Mouse (Mus musculus) lung, postnatal 0 days (tissue): Measurements from ENCODE around the gene Zfp292. TPM values are rescaled to one million over a fixed set of nuclear protein-coding genes. Genes with fewer than 3 reads are reported as not detected.
"Not testable (repeated sequence)": the region's sequence is repeated elsewhere in the genome, so short reads cannot be mapped to it uniquely, and the experiment has no call there.

ENCODE experiments used
- ATAC-seq: fragments of 200-750 bp; cut with Nextera tagmentation; 2 replicates; pipeline ENCODE4 v1.8.0; 2017; ENCODE audit warnings: moderate library complexity
- DNase-seq: peaks from one replicate; pipeline ENCODE4 v3.0.0-alpha.2; 2016; ENCODE audit warnings: low spot score
- H3K27ac ChIP-seq: fragments of 300-500 bp; sonication (generic); 2 replicates; pipeline ENCODE4 v1.5.1; 2014; ENCODE audit warnings: antibody characterized with exemption, mild to moderate bottlenecking, low read length, mixed read lengths
- H3K27me3 ChIP-seq: fragments of 300-500 bp; sonication (generic); replicated peaks from 2 replicates; pipeline ENCODE4 v1.6.1; 2014; ENCODE audit warnings: low read length, mixed read lengths; ENCODE audit not compliant: insufficient read depth
- H3K36me3 ChIP-seq: fragments of 300-500 bp; sonication (generic); 2 replicates; pipeline ENCODE4 v1.6.1; 2014; ENCODE audit warnings: low read length, mixed read lengths; ENCODE audit not compliant: insufficient read depth
- H3K4me1 ChIP-seq: fragments of 300-500 bp; sonication (generic); 2 replicates; pipeline ENCODE4 v1.6.1; 2014; ENCODE audit warnings: antibody characterized with exemption, low read depth, low read length, mixed read lengths; ENCODE audit not compliant: insufficient read depth
- H3K4me2 ChIP-seq: fragments of 300-500 bp; sonication (generic); replicated peaks from 2 replicates; pipeline ENCODE4 v1.6.1; 2014; ENCODE audit warnings: low read depth, mild to moderate bottlenecking, low read length, moderate library complexity, mixed read lengths
- H3K4me3 ChIP-seq: fragments of 300-500 bp; sonication (generic); 2 replicates; pipeline ENCODE4 v1.5.1; 2014; ENCODE audit warnings: low read depth, low read length
- H3K9ac ChIP-seq: fragments of 300-500 bp; sonication (generic); replicated peaks from 2 replicates; pipeline ENCODE4 v1.6.1; 2014; ENCODE audit warnings: low read depth, mild to moderate bottlenecking
- H3K9me3 ChIP-seq: fragments of 300-500 bp; sonication (generic); 2 replicates; pipeline ENCODE4 v1.6.1; 2016; ENCODE audit warnings: low read length, mixed read lengths
- CTCF ChIP-seq: IDR thresholded peaks from 2 replicates; pipeline ENCODE4 v1.5.1; 2016; ENCODE audit warnings: antibody characterized with exemption, mild to moderate bottlenecking
- EP300 ChIP-seq: IDR thresholded peaks from 2 replicates; pipeline ENCODE4 v1.6.1; 2016; ENCODE audit warnings: antibody characterized with exemption, mild to moderate bottlenecking, control low read depth
- WGBS: fragments of 180-500 bp; shearing (Covaris S2); extraction: QIAGEN DNeasy Blood & Tissue Kit; methylation state at CpG from one replicate; pipeline ENCODE4 v1.1.7; 2014; 5-methylcytosine and 5-hydroxymethylcytosine counted together
- polyA plus RNA-seq: library from polyadenylated mRNA; unstranded; fragments of >200 nt; fragmentation: Nextera tagmentation; extraction: Ambion mirVana; gene quantifications from 2 replicates; pipeline ENCODE4 v1.2.1, GENCODE M21; 2015

The Zfp292 gene
- 9.0 and 10.3 TPM in 2 replicates for polyA plus RNA-seq

DNA sequence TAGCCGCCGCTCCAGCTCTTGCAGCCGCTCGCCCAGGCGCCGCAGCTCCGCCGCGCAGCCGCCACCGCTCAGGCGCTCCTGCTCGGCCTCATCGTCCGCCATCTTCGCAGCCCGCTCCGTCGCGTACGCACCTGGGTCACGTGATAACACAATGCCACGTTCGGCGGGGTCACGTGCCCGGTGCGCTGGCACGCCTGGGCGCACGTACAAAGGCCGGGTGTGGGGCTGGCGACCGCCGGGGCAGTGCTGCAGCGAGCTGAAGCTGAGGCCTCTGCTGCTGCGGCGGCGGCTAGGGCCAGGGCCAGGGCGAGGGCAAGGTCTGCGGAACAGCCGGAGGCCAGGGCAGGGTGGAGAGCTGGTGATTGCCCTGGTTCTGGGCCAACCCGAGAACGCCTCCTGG lies at the start of gene Zfp292:
Zfp292 (minus strand) TSS at position 143 of the 400 bp plus-strand sequence.
- peak; percentile 96 for DNase-seq
- peak within 1 kb of the TSS; percentile 99 for H3K4me3 ChIP-seq
- ATAC-seq = peak; percentile 94
- peak within 1 kb of the TSS; percentile 56 for H3K4me2 ChIP-seq
- no peaks in the 10 kb centered on the region for H3K27me3 ChIP-seq
- H3K4me1 ChIP-seq = peaks cover 12% of the 10 kb centered on the region; the same call in 1 of the 2 replicates
- 2% methylated on average over 42 of the region's 44 CpGs for WGBS
- TF ChIP-seq CTCF (no peak), EP300 (no peak)
- H3K27ac ChIP-seq = peak within 1 kb of the TSS; percentile 96
- H3K9ac ChIP-seq = peak within 1 kb of the TSS; percentile 82
- no peaks in the 10 kb centered on the region for H3K9me3 ChIP-seq
- no peaks in the 10 kb centered on the region for H3K36me3 ChIP-seq

DNA sequence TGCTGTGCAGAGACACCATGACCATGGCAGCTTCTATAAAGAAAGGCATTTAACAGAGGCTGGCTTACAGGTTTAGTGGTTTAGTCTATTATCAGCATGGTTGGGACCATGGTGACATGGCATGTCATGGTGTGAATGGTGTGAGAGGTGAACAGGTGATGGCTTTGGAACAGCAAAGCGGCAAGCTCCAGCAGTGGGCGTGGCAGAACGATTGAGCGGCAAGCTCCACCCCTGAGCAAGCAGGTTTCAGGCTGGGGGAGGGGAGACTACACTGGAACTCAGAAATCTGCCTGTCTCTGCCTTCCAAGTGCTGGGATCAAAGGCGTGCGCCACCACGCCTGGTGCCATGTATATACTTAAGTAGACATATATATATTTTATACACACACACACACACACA lies 45.6 kb upstream of the Zfp292 start:
- not testable (repeated sequence) for ATAC-seq
- 82% methylated on average over 7 of the region's 7 CpGs for WGBS

GRCm38 (mm10) chr4:34922177-34922870 lies 39.6 kb upstream of the Zfp292 start:
- no peak overlapping the region for H3K4me2 ChIP-seq
- WGBS = 61% methylated on average over 6 of the region's 6 CpGs
- TF ChIP-seq CTCF (peak; percentile 92), EP300 (no peak)

More for the DNA sequence above, 45.6 kb upstream of the Zfp292 start:
- not testable (repeated sequence) for H3K9me3 ChIP-seq, H3K4me2 ChIP-seq, H3K4me1 ChIP-seq, H3K27ac ChIP-seq, H3K36me3 ChIP-seq, DNase-seq, H3K4me3 ChIP-seq, H3K27me3 ChIP-seq, H3K9ac ChIP-seq

GRCm38 (mm10) chr4:34917400-34917799 lies 34.6 kb upstream of the Zfp292 start:
- DNase-seq (no peak), ATAC-seq (no peak)
- H3K4me1 ChIP-seq = no peaks in the 10 kb centered on the region
- no peak overlapping the region for H3K27ac ChIP-seq
- TF ChIP-seq EP300 (no peak), CTCF (no peak)
- H3K4me3 ChIP-seq = no peak overlapping the region
- no peaks in the 10 kb centered on the region for H3K36me3 ChIP-seq
- 64% methylated on average over 7 of the region's 7 CpGs for WGBS
- no peak overlapping the region for H3K9ac ChIP-seq
- no peaks in the 10 kb centered on the region for H3K27me3 ChIP-seq
- H3K4me2 ChIP-seq = no peak overlapping the region
- no peaks in the 10 kb centered on the region for H3K9me3 ChIP-seq

More at GRCm38 (mm10) chr4:34922177-34922870, 39.6 kb upstream of the Zfp292 start:
- Histone ChIP-seq H3K4me3 (no peak overlapping the region), H3K36me3 (no peaks in the 10 kb centered on the region), H3K27me3 (no peaks in the 10 kb centered on the region), H3K9ac (no peak overlapping the region), H3K4me1 (no peaks in the 10 kb centered on the region), H3K27ac (no peak overlapping the region), H3K9me3 (no peaks in the 10 kb centered on the region)
- ATAC-seq = peak; percentile 47; the same call in 1 of the 2 replicates
- DNase-seq = peak; percentile 83

DNA sequence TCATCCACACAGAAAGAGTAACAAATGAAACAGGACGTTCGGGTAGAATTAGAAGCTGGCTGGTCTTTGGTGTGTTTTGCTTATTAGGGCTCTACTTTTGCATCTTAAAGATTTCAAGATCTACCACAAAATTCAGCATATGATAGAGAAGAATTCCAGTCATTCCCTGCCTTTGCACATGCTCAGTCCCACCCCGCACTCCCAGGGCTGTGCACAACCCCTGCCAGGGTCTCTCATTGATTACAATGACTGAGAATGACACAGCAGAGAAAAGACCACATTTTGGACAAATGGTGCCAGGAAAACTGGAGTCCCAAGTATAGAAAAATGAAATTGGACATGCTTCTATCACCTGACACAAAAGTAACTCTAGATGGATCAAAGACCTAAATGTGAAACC lies 29.4 kb upstream of the Zfp292 start:
- Histone ChIP-seq H3K9me3 (no peaks in the 10 kb centered on the region), H3K9ac (no peak overlapping the region), H3K27ac (no peak overlapping the region), H3K27me3 (no peaks in the 10 kb centered on the region), H3K36me3 (no peaks in the 10 kb centered on the region), H3K4me3 (no peak overlapping the region), H3K4me2 (no peak overlapping the region), H3K4me1 (no peaks in the 10 kb centered on the region)
- TF ChIP-seq EP300 (no peak), CTCF (no peak)
- 79% methylated on average over 3 of the region's 3 CpGs for WGBS
- DNase-seq (no peak), ATAC-seq (no peak)

DNA sequence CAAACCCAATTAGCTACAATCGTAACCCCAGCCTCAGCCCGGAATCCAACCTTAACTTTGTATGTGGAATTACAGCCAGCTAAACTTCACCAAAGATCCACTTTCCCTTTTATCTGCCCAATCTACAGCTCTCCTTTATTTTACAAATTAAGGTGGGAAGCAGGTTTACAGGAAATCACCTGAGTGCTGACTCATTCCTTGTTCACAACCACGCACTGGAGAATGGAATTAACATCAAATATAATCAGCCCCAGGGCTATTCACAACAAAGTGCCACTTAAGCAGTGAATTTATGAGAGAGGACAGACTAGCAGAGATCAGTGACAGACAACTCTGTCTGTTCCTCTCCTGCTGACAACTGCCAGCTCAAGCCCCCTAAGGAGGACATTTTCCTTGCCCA lies 28.6 kb upstream of the Zfp292 start:
- Histone ChIP-seq H3K4me1 (no peaks in the 10 kb centered on the region), H3K4me3 (no peak overlapping the region), H3K36me3 (no peaks in the 10 kb centered on the region), H3K27me3 (no peaks in the 10 kb centered on the region), H3K4me2 (no peak overlapping the region), H3K27ac (no peak overlapping the region), H3K9me3 (no peaks in the 10 kb centered on the region), H3K9ac (no peak overlapping the region)
- DNase-seq = no peak
- 77% methylated on average over 3 of the region's 3 CpGs for WGBS
- TF ChIP-seq CTCF (no peak), EP300 (no peak)
- ATAC-seq = no peak
